Comparison of ENCODE assay signal across 12 mouse cellular contexts in genomic region chr5:52119822-52120221, GRCm38 (mm10).
A peak's percentile ranks its signal among the peaks of the same experiment; 100 is the strongest.
DNase-seq lines count a peak whose midpoint lies in the region; ATAC-seq and TF ChIP-seq lines count a peak whose summit lies in the region.
"Had no signal": no experiment of that assay in that cellular context is flagged by ENCODE, and none has a peak within 500 bp of the region (broad histone marks: within the 10 kb centered on the region; RNA-seq: fewer than 3 reads in every experiment).

No protein-coding gene starts in this region.

- H3K36me3 ChIP-seq in heart, adult 2 months (ENCODE audit: control insufficient read depth, insufficient read depth, low read length) = no peaks in the 10 kb centered on the region
- no peaks in the 10 kb centered on the region for H3K36me3 ChIP-seq in lung, embryonic 14.5 days (ENCODE audit: insufficient read depth)
- no peaks in the 10 kb centered on the region for H3K36me3 ChIP-seq in splenic B cell, adult 2 months (ENCODE audit: control insufficient read depth, insufficient read depth, low read length, poor library complexity, severe bottlenecking)

- H3K4me2 ChIP-seq in lung, embryonic 14.5 days = no peak overlapping the region

- peak; percentile 38 for TF ChIP-seq CTCF in heart, adult 2 months (IDR thresholded peaks at IDR 0.05)
- TF ChIP-seq CTCF in lung, embryonic 14.5 days (IDR thresholded peaks at IDR 0.05; ENCODE audit: low read depth) = peak; percentile 47; the same call in 1 of the 2 replicates

- H3K27ac ChIP-seq in heart, adult 2 months = no peak overlapping the region
- H3K27ac ChIP-seq in lung, embryonic 14.5 days (ENCODE audit: low read depth) = no peak overlapping the region

- TF ChIP-seq POLR2A in heart, adult 2 months (IDR thresholded peaks at IDR 0.05; ENCODE audit: insufficient read depth, low read depth, low read length) = no peak

- H3K79me2 ChIP-seq in heart, adult 2 months (replicated peaks; ENCODE audit: control insufficient read depth, insufficient read depth, low read length) = no peaks in the 10 kb centered on the region

- H3K4me3 ChIP-seq in heart, adult 2 months = no peak overlapping the region
- H3K4me3 ChIP-seq in lung, embryonic 14.5 days (ENCODE audit: low read depth, low read length) = no peak overlapping the region

- no peak for ATAC-seq in lung, embryonic 14.5 days (ENCODE audit: insufficient read depth)
- ATAC-seq: forebrain, embryonic 14.5 days had no signal

- DNase-seq in heart, adult 2 months = no peak
- DNase-seq in heart, adult 11 months = no peak
- DNase-seq in lung, embryonic 14.5 days = peak; percentile 32
- no peak for DNase-seq in lung, postnatal 14 days
- DNase-seq in ZHBTc4 (ENCODE audit: low read depth, low spot score) = peak; percentile 55
- DNase-seq in splenic B cell, adult 2 months (ENCODE audit: low read depth, low spot score) = peak; percentile 23
- DNase-seq in embryo, embryonic 9.5 days (ENCODE audit: extremely low spot score) = no peak
- DNase-seq in layer of hippocampus, postnatal 10 days (ENCODE audit: low spot score in 2 of 2) = no peak
- DNase-seq: heart, postnatal 36 days; kidney, postnatal 14 days; thymus, adult 18-20 months had no signal

- peaks cover 8% of the 10 kb centered on the region; the same call in 1 of the 2 replicates for H3K27me3 ChIP-seq in heart, adult 2 months (ENCODE audit: control insufficient read depth, insufficient read depth, low read length)
- H3K27me3 ChIP-seq in lung, embryonic 14.5 days (ENCODE audit: insufficient read depth, low read length) = peaks cover 12% of the 10 kb centered on the region
- H3K27me3 ChIP-seq in splenic B cell, adult 2 months (ENCODE audit: control insufficient read depth, insufficient read depth, low read length, poor library complexity, severe bottlenecking) = no peaks in the 10 kb centered on the region

- no peak for TF ChIP-seq EP300 in heart, adult 2 months (IDR thresholded peaks at IDR 0.05; ENCODE audit: insufficient read depth, low read depth, low read length)

- peaks cover 2% of the 10 kb centered on the region; the same call in 1 of the 2 replicates for H3K4me1 ChIP-seq in heart, adult 2 months (ENCODE audit: control insufficient read depth, insufficient read depth, low read length)
- no peaks in the 10 kb centered on the region for H3K4me1 ChIP-seq in lung, embryonic 14.5 days (ENCODE audit: insufficient read depth)

- intact Hi-C loops in heart, adult 2 months (cut with DNase I) = loop anchor here (5.0 kb wide), 2 partner anchors 122 to 402 kb away; no protein-coding TSS in a partner anchor

- no peak overlapping the region for H3K9ac ChIP-seq in heart, adult 2 months (ENCODE audit: low read depth, low read length)
- no peak overlapping the region for H3K9ac ChIP-seq in lung, embryonic 14.5 days

- WGBS in heart, adult 2 months = 73% methylated on average over 2 of the region's 2 CpGs
- 59% methylated on average over 2 of the region's 2 CpGs for WGBS in lung, embryonic 14.5 days

- no peaks in the 10 kb centered on the region for H3K9me3 ChIP-seq in lung, embryonic 14.5 days (ENCODE audit: low read depth, low read length)

Comparison
In these comparisons a context has a peak if more than half of its experiments do, and no peak if none do; other contexts are left out.
1. DNase-seq: peak in lung, embryonic 14.5 days (single experiment), ZHBTc4 (single experiment) and splenic B cell, adult 2 months (single experiment); none in heart, adult 2 months (0 of 2), heart, adult 11 months (single experiment), lung, postnatal 14 days (single experiment), embryo, embryonic 9.5 days (single experiment) and layer of hippocampus, postnatal 10 days (0 of 2).